Mouse (Mus musculus): ENCODE results near the gene Zbtb39.

Gene Zbtb39

DNA sequence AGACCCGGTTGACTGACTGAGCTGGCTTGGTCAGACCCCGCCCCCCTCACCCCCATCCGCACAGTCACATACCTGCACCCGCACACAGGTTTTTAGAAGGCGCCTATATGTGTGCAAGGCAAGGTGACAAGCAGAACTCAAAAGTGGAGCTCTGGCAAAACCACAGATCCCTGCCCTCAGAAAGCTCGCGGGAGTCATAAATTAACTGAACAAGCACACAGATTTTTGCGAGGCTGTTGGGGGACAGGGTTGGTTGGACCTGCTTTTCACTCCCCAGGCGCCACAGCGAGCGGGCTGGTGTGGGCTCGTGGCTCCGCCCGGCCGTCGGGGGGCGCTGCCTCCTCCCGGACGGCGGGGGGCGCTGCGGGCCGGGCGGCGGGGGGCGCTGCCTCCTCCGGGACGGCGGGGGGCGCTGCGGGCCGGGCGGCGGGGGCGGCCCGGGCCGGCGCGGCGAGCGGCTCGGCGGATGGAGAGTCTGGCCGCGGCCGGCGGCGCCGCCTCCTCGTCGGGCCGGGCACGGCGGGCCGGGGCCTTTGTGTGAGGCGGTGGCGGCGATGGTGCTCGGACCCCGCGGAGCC, at the start of gene Zbtb39:
Zbtb39 (plus strand) TSS at position 456 of the 578 bp plus-strand sequence.
- peak; percentile 70 to 80 for DNase-seq (ENCODE audit: low spot score in 2 of 2)

DNA sequence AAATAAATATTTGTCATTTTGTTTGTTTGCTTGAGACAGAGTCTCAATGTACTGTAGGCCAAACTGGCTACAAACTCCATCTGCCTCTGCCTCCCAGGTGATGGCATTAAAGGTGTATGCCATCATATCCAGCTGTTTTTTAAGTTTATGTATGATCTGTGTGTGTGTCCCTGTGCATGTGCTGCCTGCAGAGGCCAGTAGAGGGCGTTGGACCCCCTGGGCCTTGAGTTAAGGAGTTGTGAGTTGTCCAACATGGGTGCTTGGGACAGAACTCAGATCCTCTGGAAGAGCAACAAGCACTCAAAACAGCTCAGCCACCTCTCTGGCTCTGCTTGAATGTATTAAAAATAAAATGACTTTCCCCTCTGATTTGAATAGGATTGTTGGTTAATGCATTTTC, 48.3 kb upstream of the Zbtb39 start:
- no peak for DNase-seq (ENCODE audit: low spot score in 2 of 2)

DNA sequence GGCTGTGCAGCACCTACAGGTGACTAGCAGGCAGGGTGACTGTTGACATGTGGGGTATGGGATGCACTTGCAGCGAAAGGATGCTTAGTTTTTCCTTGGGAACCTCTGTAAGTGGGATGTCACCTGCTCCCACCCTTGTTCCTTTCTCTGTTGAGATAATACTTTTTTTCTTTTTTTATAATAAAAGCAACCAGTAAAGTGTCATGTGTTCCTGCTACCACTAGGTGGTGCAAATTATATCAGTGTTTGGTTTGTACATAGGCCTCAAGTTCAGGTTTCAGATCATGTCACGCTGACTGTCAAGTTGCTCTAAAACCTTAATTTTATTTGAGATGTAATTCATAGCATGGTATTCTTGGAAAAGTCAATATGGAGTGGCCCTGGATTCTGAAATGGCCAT, 44.7 kb upstream of the Zbtb39 start:
- no peak for DNase-seq (ENCODE audit: low spot score in 2 of 2)

DNA sequence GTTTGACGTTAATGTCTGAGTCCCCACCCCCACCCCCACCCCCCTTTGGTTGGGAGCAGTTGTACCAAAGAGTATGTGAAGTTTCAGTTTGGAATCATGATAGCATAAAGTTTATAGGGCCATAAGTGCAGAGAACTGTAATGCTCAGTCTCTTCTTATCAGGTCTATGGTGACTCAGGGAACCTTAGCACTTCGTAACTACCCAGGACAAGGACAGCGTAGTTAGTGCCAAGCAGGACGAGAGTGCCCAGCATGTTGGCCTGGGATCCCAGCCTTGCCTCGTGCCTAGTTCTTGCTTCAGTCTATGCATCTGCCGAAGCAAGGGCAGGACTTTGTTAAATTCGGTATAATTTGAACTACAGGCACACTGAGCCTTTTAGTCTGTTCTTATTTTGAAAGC, 43.6 kb upstream of the Zbtb39 start:
- DNase-seq (ENCODE audit: low spot score in 2 of 2): no peak

DNA sequence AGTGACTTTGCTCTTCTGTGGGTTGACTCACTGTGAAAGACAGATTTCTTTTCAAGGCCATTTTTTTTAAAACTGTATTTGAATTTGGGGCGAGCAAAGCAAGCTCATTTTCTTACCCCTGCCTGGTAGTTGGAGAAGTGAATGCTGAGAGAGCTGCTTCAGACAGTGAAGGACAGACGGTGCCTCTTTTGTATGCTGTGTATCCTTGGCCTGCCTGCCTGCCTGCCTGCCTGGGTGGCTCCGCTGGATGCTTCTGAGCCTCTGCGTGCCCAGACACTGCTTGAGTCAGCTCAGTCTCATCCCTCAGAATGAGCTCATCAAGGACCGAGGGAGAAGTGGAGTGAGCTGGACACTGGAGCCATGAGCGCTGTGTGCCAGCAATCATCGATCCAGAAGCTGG, 40.4 kb upstream of the Zbtb39 start:
- no peak for DNase-seq (ENCODE audit: low spot score in 2 of 2)

DNA sequence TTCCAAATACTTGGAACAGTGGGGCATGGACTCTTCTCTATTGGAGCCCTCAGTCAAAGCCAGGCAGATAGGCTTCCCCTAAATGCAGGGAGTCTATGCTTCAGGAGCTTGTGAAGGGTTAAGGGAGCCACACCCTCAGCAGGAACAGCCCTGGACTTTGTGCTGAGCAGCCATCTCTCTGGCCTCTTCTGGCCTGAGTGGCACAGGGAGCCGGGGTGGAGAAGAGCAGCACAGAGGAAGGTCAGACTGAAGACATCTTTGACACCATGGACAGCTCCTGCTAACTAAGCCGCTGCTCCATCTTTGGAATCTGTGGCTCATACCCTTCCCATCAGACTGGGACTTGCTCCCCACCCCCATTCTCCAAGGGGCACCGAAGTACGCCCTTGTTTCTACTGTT, 36.0 kb upstream of the Zbtb39 start:
- no peak for DNase-seq (ENCODE audit: low spot score in 2 of 2)

- DNase-seq (ENCODE audit: low spot score in 2 of 2): no peak
Measured at GRCm38 (mm10) chr10:127704293-127704692, 35.0 kb upstream of the Zbtb39 start.

GRCm38 (mm10) chr10:127704766-127705220, 34.5 kb upstream of the Zbtb39 start, which contains the start of gene Myo1a:
TSS of gene Myo1a (plus strand) at chr10:127705170.
- no peak for DNase-seq (ENCODE audit: low spot score in 2 of 2)

DNA sequence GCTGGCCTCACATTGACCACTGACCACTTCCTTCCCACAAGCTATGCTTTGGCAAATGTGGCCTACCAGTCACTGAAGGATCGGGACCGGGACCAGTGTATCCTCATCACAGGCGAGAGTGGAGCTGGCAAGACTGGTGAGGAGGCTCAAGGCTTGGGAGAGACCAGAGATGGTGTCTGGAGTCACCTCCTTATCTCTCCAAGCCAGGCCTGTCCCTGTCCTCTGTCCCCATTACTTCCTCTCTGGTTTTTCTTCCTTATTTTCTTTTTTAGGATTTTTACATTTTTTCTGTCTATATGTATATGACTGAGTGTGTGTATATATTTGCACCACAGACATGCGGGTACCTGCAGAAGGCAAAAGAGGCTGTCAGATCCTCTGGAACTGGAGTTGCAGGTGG, 33.6 kb upstream of the Zbtb39 start:
- no peak for DNase-seq (ENCODE audit: low spot score in 2 of 2)

- DNase-seq (ENCODE audit: low spot score in 2 of 2): no peak
Measured at GRCm38 (mm10) chr10:127707721-127708120, 31.6 kb upstream of the Zbtb39 start.

DNA sequence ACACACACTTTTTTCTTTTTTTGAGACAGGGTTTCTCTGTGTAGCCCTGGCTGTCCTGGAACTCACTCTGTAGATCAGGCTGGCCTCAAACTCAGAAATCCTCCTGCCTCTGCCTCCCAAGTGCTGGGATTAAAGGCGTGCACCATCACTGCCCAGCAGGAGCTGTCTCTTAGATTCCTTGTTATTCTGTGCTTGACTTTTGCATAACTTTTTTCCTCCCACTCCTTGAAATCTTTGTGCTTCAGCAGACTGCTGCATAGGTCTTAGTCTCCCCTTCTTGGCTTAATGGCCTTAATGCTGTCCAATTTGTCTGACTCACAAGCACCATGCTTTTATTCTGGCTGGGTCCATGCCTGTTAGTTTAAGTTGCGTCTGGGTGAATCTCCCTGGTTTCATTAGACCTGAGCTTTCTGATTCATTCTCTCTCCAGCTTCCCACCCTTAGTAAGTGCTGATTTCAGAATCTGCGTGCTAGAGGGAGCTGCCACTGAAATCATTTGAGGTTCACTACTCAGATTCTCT, 30.4 kb upstream of the Zbtb39 start:
- DNase-seq (ENCODE audit: low spot score in 2 of 2): no peak

- no peak for DNase-seq (ENCODE audit: low spot score in 2 of 2)
Measured at GRCm38 (mm10) chr10:127710331-127710730, 29.0 kb upstream of the Zbtb39 start.

- no peak for DNase-seq (ENCODE audit: low spot score in 2 of 2)
Measured at GRCm38 (mm10) chr10:127712736-127713135, 26.6 kb upstream of the Zbtb39 start.

DNA sequence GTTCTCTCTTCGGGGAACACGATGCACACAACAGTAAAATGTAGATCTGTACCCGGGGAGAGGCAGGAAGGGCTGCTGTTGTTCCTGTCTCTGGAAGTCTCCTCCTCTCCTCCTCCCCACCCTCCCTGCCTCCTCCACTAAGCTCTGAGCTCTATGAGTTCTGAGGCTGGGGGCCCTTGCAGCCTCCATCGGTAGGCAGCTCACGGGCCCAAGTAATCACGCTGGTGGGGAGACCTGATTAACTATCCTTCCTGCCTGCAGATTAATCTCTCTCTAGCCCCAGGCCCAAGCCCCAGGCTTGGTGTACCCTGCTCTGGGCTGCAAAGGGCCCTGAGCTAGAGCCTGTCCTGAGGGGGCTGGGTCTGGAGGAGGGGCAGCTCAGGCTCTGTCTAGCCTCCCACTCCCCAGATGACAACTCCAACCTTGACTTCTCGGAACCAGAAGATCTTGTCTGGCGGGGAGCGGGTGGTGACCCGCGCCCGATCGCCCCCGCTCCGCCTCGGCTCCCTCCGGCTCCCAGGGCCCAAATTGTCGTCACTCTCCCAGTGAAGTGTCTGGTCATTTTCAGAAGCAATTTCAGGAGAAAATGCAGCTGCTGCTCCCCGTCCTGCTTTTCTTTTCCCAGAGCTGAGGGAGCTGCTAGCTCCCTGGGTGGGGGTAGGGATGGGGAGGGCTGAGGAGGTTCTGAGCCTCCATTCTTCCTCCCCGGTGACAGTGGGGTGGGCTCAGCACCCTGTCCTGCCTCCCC, 17.5 kb upstream of the Zbtb39 start:
- no peak for DNase-seq (ENCODE audit: low spot score in 2 of 2)

GRCm38 (mm10) chr10:127724178-127724577, 15.2 kb upstream of the Zbtb39 start, which contains the start of gene Tac2:
TSS of gene Tac2 (plus strand) at chr10:127724478.
- DNase-seq (ENCODE audit: low spot score in 2 of 2): no peak

DNA sequence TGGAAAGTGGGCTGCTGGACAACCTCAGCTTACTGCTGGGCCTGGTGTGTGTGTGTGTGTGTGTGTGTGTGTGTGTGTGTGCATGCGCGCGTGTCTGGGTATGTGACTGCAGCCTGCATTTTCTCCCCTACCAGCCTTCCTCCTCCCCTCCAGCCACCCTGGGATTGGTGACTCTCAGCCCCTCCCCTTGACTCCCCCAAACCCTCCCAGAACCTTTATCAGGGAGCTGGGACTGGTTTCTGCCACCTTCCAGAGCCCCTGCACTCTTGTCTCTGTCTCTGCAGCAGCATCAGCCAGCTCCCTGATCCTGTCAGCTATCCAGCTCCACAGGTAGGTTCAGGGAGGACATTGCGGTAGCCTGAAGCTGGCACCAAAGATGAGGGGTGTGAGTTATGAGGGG, 14.2 kb upstream of the Zbtb39 start:
- DNase-seq (ENCODE audit: low spot score in 2 of 2): no peak

DNA sequence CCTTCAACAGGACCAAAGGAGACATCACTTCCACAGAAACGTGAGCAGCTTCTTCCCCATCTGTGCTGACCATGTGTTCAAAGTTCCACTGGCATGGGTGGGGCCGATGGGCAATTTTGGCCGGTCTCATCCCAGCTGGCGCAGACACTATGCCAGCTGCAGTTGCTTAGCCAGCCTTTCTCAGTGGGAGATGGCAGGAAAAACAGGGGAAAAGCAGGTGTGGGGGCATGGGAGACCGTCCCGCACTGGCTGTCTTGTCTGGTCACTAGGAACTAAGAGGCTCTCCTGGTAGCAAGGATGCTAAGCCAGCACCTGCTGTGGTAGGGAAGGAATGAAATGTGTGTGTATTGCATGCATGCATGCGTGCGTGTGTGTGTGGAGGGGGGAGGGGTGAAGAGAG, 10.9 kb upstream of the Zbtb39 start:
- no peak for DNase-seq (ENCODE audit: low spot score in 2 of 2)

DNA sequence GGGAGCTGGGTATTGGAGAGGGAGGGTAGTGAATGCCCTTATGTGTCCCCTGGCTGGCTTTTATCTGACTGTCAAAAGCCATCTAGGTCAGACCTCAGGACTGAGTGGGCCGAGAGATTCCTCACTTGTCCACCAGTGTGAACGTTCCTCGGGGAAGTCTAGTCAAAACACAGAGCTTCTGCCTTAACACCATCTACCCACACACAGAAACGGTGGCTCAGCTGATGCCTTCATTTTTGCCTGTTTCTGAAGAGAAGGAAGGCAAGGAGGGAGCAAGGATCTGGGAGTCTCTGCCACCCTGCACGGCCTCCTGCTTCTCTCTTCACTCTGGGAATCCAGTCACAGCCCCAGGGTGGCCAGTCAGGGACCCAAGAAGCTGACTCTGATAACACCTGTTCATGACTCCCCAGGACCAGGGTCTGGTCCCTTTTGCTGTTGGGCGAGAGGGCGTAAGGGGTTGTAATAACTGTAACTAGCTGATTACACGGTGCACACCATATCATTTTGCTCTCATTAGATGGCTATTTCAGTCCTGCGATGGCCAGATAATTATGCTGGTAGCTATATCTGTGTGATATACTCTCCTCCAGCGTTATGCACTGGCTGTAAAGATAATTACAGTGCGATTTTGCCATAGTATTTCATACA, 8.9 kb upstream of the Zbtb39 start:
- no peak for DNase-seq (ENCODE audit: low spot score in 2 of 2)

- no peak for DNase-seq (ENCODE audit: low spot score in 2 of 2)
Measured at GRCm38 (mm10) chr10:127730933-127731310, 8.4 kb upstream of the Zbtb39 start.

DNA sequence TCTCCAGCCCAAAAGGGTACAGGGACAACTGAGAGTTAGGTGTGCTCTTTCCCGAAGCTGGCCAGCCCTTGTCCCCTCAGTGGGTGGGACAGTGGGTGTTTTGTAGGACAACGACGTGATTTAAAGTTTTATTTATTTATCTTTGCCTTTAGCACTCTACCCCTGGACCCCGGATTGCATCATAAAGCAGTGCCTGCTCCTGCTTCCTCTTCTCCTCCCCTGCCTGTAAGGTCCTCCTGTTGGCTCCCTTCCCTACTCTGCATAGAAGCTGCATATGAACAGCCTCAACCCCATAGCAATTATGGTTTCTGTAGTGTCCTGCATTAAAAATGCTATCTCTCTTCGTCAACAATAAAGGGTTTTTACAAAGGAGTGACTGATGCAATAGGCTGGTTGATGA, 7.9 kb upstream of the Zbtb39 start:
- DNase-seq (ENCODE audit: low spot score in 2 of 2): no peak

GRCm38 (mm10) chr10:127734434-127734833, 4.9 kb upstream of the Zbtb39 start:
- DNase-seq (ENCODE audit: low spot score in 2 of 2): no peak

DNA sequence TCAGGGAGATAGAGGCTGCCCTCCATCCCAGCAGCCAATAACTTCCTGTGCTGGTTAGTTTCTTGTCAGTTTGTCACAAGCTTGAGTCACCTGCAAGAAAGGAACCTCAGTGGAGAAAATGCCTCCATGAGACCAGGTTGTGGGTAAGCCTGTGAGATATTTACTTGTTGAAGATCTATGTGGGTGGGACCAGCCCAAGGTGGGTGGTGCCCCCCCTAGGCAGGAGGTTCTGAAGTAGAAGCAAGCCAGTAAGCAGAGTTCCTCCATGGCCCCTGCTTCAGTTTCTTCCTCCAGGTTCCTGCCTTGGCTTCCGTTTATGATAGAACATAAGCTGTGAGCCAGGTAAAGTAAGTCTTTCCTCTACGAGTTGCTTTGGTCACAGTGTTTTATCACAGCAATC, 3.1 kb upstream of the Zbtb39 start:
- DNase-seq (ENCODE audit: low spot score in 2 of 2): no peak

DNA sequence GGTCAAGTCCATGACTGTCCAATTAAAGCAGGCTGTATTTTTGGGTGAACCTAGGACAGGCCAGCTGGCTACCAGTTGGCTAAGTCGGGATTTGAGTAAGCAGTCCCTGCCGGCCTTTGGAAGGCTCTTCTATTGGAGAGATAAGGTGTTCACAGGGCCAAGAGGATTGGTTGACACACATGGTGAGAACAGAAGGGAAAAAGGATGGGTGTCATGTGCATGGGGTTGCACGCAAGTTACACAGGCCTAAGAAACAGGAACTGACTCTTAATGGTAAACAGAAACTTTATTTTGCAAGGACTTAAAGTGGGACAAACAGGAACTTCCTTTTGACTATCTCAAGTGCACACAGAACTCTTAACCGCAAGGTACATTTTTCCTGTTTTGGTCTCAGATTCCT, 2.4 kb upstream of the Zbtb39 start:
- no peak for DNase-seq (ENCODE audit: low spot score in 2 of 2)

Measured in urinary bladder, postnatal 36 days (tissue).